Mouse (Mus musculus) heart, postnatal 10 days (tissue): ENCODE measurements at regions not wholly inside any gene's neighbourhood (a gene's known extent, or its start where the extent isn't known, plus 50 kb on each side); places are given as distances from the start of the nearest gene placed in this dataset.
"Not testable (repeated sequence)": the region's sequence is repeated elsewhere in the genome, so short reads cannot be mapped to it uniquely, and the experiment has no call there.

Source experiments
- DNase-seq, 2 experiments: peaks; one replicate each; pipeline ENCODE4 v3.0.0; 2021
- intact Hi-C: fragments of 180-260 bp; cut with DNase I; formaldehyde crosslinking; loops from one replicate; pipeline ENCODE4 v1.15.1; 2025

DNA sequence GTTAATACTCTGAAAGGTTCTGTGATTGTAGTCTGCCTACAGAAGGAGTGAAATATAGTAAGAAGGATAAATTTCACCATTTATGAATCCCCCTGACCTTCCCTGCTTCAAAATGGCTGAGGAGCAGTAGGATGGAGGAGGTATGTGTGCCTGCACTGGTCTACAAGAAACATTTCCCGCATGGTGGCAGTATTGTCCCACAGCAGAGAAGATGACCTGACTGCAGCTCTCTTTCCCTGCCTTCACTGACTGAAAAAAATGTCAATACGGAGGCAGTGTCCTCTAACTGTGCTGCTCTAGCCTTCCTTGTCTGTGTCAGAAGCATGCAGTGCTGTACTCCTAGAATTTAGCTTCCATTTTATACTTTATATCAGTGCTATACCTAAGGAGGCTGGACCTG lies 177.2 kb upstream of the Olfr1324 start:
- intact Hi-C loops: not testable (repeated sequence)
- peak in 1 of 2 experiments; percentile 91 for DNase-seq

DNA sequence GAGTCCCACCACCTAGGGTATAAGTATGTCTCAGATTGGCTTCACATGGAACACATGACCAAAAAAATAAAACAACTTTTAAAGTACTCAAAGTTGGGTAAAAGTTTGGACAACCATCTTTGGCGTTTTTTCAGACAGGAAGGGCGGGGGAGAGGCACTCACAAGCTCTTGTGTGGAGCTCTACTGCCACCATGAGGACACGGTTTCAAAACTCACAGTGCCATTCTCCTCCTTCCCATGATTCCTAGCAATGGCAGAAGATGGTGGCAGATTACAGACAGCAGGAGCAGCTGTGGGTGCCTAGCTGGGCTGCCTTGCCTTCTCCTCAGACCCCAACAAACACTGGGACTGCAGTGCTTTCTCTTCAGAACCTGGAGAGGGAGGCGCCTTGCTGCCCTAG lies 176.7 kb upstream of the Olfr1324 start:
- intact Hi-C loops: not testable (repeated sequence)
- DNase-seq: peak; percentile 18 to 90

DNA sequence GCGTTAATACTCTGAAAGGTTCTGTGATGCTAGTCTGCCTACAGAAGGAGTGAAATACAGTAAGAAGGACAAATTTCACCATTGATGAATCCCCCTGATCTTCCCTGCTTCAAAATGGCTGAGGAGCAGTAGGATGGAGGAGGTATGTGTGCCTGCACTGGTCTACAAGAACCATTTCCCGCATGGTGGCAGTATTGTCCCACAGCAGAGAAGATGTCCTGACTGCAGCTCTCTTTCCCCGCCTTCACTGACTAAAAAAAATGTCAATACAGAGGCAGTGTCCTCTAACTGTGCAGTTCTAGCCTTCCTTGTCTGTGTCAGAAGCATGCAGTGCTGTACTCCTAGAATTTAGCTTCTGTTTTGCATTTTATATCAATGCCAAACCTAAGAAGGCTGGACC lies 174.6 kb upstream of the Olfr1324 start:
- DNase-seq: peak in 1 of 2 experiments; percentile 96
- intact Hi-C loops: not testable (repeated sequence)

DNA sequence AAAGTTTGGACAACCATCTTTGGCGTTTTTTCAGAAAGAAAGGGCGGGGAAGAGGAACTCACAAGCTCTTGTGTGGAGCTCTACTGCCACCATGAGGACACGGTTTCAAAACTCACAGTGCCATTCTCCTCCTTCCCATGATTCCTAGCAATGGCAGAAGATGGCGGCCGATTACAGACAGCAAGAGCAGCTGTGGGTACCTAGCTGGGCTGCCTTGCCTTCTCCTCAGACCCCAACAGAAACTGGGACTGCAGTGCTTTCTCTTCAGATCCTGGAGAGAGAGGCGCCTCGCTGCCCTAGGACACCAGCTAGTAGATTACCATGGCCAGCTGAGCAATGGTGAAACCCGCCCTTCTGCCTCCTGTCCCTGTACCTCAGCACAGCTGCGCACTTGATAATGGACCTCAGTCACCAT lies 174.2 kb upstream of the Olfr1324 start:
- peak in 1 of 2 experiments; percentile 72 for DNase-seq
- intact Hi-C loops: not testable (repeated sequence)

DNA sequence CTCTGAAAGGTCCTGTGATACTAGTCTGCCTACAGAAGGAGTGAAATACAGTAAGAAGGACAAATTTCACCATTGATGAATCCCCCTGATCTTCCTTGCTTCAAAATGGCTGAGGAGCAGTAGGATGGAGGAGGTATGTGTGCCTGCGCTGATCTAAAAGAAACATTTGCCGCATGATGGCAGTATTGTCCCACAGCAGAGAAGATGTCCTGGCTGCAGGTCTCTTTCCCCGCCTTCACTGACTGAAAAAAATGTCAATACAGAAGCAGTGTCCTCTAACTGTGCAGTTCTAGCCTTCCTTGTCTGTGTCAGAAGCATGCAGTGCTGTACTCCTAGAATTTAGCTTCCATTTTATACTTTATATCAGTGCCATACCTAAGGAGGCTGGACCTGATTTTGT lies 172.0 kb upstream of the Olfr1324 start:
- DNase-seq: peak in 1 of 2 experiments; percentile 93
- intact Hi-C loops: not testable (repeated sequence)

DNA sequence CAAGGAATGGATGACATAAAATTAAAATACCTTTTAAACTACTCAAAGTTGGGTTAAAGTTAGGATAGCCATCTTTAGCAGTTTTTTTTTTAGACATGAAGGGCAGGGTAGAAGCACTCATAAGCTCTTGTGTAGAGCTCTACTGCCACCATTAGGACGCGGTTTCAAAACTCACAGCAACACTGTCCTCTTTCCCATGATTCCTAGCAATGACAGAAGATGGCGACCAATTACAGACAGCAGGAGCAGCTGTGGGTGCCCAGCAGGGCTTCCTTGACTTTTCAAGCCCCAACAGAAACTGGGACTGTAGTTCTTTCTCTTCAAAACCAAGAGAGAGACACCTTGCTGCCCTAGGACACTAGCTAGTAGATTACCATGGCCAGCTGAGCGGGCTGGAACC lies 171.5 kb upstream of the Olfr1324 start:
- intact Hi-C loops: loop anchor here (1.0 to 2.0 kb wide), 2 partner anchors 12 to 21 kb away; no protein-coding TSS in a partner anchor
- DNase-seq: peak in 1 of 2 experiments; percentile 86

DNA sequence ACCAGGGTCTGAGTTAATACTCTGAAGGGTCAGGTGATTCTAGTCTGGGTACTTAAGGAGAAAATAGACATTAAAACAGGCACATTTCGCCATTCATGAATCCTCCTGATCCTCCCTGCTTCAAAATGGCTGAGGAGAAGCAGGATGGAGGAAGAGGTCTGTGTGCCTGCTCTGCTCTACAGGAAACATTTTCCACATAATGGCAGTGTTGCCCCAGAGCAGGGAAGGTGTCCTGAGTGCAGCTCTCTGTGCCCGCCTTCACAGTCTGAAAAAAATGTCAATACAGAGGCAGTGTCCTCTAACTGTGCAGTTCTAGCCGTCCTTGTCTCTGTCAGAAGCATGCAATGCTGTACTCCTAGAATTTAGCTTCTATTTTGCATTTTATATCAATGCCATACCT lies 169.3 kb upstream of the Olfr1324 start:
- DNase-seq: not testable (repeated sequence)
- intact Hi-C loops: loop anchor here (2.0 kb wide), 1 partner anchor 23 kb away; no protein-coding TSS in a partner anchor

DNA sequence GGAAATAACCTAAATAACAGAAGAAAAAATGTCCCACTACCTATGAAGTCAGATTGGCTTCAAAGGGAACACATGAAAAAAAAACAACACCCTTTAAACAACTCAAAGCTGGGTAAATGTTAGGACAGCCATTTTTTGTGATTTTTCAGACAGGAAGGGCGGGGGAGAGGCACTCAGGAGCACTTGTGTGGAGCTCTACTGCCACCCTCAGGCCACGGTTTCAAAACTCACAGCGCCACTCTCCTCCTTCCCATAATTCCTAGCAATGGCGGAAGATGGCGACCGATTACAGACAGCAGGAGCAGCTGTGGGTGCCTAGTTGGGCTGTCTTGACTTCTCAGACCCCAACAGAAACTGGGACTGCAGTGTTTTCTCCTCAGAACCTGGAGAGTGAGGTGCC lies 168.8 kb upstream of the Olfr1324 start:
- intact Hi-C loops: no loop called here
- DNase-seq: peak in 1 of 2 experiments; percentile 72

DNA sequence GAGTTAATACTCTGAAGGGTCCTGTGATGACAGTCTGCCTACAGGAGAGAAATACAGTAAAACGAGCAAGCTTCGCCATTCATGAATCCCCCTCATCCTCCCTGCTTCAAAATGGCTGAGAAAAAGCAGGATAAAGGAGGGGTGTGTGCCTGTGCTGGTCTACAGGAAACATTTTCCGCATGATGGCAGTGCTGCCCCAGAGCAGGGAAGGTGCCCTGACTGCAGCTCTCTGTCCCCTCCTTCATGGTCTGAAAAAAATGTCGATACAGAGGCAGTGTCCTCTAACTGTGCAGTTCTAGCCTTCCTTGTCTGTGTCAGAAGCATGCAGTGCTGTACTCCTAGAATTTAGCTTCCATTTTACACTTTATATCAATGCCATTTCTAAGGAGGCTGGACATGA lies 166.7 kb upstream of the Olfr1324 start:
- intact Hi-C loops, DNase-seq: not testable (repeated sequence)

DNA sequence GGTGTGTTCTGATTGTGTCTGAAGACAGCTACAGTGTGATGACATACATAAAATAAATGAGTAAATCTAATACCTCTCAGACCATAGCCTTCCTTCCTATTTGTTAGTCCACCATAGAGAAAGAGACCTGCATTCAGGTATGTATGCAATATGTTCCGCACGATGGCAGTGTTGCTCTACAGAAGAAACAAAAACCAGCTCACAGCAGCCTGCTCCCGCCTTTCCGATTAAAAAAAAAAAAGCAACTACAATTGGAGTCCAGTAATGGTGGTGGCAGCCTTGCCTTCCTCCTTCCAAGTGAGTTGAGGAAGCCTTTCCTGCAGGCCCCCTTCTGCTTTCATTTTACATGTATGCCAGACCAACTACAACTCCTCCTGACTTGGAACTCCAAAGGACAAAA lies 163.2 kb upstream of the Olfr1324 start:
- DNase-seq: peak in 1 of 2 experiments; percentile 62
- intact Hi-C loops: no loop called here

DNA sequence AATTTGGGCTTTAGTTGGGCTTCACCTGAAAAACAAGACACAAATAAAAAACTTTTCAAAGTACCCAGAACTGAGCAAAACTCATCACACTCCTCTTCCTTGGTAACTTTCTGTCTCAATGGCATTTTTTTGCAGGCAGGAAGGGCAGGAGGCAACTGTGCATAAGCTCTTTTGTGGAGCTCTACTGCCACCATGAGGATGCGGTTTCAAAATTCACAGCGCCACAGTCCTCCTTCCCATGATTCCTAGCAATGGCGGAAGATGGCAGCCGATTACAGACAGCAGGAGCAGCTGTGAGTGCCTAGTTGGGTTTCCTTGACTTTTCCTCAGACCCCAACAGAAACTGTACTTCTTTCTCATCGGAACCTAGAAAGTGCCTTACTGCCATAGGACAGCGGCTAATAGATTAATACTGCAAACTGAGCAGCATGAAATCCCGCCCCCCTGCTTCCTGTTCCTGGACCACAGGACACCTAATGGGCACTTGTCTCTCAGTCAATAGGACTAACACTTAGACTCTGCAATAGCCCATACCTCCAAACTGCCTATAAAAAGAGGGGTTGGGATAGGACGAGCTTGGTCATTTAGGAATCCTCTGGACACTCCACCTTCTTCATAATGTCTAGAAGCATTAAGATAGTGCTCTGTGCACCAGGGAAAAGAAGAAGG lies 162.5 kb upstream of the Olfr1324 start:
- peak in 1 of 2 experiments; percentile 80 for DNase-seq

DNA sequence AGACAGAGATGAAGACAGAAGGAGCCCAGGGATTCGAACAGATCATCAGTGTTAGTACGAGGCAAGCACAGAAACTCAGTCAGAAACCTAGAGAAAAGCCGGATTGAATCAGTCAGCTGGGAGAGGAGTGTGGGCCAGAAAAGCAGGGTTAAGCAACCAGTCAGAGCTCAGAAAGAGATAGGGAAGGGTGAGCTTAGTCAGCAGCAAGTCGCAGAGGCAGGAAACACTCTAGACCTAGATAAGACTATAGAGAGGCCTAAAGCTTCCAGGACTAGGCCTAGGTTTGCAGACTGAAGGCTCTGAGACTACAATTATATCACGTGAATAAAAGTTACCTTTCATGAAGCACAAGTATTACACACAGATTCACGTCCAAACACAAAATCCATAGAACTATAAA lies 160.6 kb upstream of the Olfr1324 start:
- intact Hi-C loops: no loop called here
- no peak for DNase-seq

More for the DNA sequence above, 162.5 kb upstream of the Olfr1324 start:
- intact Hi-C loops: no loop called here

DNA sequence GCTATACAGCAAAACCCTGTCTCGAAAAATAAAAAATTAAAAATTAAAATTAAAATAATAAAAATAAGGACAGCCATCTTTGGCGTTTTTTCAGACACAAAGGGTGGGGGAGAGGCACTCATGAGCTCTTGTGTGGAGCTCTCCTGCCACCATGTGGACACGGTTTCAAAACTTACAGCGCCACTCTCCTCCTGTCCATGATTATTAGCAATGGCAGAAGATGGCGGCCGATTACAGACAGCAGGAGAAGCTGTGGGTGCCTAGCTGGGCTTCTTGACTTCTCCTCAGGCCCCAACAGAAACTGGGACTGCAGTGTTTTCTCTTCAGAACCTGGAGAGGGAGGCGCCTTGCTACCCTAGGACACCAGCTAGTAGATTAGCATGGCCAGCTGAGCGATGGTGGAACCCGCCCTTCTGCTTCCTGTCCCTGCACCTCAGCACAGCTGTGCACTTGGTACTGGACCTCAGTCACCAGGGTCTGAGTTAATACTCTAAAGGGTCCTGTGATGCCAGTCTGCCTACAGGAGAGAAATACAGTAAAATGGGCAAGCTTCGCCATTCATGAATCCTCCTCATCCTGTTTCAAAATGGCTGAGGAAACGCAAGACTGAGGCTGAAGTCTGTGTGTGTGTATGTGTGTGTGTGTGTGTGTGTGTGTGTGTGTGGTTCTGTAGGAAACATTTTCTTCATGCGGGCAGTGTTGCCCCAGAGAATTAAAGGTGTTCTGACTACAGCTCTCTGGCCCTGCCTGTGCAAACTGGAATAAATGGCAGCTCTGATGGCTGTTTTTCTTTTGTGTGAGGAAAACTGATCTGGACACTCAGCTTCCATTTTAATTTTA lies 155.7 kb upstream of the Olfr1324 start:
- intact Hi-C loops: no loop called here
- peak in 1 of 2 experiments; percentile 74 for DNase-seq

DNA sequence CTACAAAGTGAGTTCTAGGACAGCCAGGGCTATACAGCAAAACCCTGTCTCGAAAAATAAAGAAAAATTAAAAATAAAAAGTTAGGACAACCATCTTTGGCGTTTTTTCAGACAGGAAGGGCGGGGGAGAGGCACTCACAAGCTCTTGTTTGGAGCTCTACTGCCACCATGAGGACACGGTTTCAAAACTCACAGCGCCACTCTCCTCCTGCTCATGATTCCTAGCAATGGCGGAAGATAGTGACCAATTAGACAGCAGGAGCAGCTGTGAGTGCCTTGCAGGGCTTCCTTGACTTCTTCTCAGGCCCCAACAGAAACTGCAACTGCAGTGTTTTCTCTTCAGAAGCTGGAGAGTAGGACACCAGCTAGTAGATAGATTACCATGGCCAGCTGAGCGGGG lies 151.9 kb upstream of the Olfr1324 start:
- intact Hi-C loops: no loop called here
- peak in 1 of 2 experiments; percentile 76 for DNase-seq

DNA sequence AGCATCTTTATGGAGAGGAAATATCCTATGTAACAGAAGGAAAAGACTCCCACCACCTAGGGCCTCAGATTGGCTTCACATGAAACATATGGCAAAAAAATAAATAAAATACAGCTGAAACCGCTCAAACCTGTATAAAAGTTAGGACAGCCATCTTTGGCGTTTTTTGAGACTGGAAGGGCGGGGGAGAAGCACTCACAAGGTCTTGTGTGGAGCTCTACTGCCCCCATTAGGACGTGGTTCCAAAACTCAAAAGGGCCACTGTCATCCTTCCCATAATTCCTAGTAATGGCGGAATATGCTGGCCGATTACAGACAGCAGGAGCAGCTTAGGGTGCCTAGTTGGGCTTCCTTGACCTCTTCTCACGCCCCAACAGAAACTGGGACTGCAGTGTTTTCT lies 148.5 kb upstream of the Olfr1324 start:
- DNase-seq: peak in 1 of 2 experiments; percentile 90
- intact Hi-C loops: no loop called here

DNA sequence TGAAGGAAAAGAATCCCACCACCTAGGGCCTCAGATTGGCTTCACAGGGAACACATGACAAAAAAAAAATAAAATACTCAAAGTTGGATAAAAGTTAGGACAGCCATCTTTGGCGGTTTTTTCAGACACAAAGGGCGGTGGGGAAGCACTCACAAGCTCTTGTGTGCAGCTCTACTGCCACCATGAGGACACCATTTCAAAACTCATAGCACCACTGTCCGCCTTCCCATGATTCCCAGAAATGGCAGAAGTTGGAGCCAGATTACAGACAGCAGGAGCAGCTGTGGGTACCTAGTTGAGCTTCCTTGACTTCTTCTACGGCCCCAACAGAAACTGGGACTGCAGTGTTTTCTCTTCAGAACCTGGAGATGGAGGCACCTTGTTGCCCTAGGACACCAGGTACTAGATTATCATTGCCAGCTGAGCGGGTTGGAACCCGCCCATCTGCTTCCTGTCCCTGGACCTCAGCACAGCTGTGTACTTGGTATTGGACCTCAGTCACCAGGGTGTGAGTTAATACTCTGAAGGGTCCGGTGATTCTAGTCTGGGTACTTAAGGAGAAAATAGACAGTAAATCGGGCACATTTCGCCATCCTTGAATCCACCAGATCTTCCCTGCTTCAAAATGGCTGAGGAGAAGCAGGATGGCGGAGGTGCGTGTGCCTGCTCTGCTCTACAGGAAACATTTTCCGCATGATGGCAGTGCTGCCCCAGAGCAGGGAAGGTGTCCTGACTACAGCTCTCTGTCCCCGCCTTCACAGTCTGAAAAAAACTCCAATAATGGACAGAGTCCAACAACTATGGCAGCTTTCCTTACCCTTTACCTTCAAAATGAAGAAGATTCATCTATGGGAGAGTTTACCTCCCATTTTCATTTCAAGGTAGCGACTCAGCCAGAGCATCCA lies 144.1 kb upstream of the Olfr1324 start:
- intact Hi-C loops: not testable (repeated sequence)
- peak; percentile 23 to 88 for DNase-seq

DNA sequence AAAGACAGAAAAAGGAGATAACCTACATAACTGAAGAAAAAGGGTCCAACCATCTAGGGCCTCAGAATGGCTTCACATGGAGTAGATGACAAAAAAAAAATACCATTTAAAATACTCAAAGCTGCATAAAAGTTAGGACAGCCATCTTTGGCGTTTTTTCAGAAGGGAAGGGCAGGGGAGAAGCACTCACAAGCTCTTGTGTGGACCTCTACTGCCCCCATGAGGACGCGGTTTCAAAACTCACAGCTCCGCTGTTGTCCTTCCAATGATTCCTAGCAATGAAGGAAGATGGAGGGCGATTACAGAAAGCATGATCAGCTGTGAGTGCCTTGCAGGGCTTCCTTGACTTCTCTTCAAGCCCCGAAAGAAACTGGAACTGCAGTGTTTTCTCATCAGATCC lies 140.8 kb upstream of the Olfr1324 start:
- DNase-seq: peak in 1 of 2 experiments; percentile 78
- intact Hi-C loops: no loop called here

DNA sequence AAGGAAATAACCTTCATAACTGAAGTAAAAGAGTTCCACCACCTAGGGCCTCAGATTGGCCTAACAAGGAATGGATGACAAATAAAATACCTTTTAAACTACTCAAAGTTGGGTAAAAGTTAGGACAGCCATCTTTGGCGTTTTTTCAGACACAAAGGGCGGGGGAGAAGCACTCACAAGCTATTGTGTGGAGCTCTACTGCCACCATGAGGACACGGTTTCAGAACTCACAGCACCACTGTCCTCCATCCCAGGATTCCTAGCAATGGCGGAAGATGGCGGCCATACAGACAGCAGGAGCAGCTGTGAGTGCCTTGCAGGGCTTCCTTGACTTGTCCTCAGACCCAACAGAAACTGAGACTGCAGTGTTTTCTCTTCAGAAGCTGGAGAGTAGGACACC lies 138.0 kb upstream of the Olfr1324 start:
- intact Hi-C loops: loop anchor here (2.0 kb wide), 1 partner anchor 52 kb away; no protein-coding TSS in a partner anchor

DNA sequence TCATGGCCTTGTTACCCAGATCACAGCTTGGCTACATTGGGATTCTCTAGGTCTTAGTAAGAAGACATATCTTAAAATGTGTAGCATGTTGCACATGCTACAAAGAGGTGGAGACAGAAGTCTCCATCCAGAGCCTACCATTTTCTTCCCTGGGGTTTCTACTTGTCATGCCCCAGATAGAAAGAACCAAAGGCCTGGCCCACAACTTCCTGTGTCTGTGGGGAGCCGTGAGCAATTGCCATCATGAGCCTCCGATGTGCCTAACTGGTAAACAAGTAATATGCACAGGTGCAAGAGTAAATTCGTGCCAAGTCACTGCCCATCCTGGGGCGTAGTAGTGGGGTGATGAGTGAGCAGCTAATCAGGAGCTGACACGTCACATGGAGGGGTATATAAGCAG lies 136.7 kb upstream of the Olfr1324 start:
- DNase-seq, intact Hi-C loops: not testable (repeated sequence)

More for the DNA sequence above, 138.0 kb upstream of the Olfr1324 start:
- peak in 1 of 2 experiments; percentile 90 for DNase-seq

DNA sequence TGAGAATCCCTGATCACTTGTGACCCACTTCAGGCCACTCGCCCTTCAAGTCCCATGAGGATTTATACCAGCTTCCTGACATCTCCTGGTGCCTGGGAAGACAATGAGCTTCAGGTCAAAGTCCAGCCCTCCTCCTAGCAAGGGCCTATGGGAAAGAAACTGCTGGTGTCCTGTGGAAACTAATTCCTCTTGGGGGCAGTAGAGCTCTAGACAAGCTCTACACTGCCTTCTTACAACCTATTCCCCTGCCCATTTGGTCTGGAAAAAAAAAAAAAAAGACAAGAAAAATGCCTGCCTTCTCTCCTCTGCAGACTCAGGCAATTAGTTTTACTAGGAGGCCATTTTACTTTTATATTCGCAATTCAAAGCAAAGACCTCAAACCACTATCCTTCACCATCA lies 132.6 kb upstream of the Olfr1324 start:
- peak in 1 of 2 experiments; percentile 81 for DNase-seq
- intact Hi-C loops: no loop called here
